Mouse (Mus musculus) erythroblast, adult 5-6 weeks (primary cell): ENCODE results near the gene Cobl. TPM values are rescaled to one million over a fixed set of nuclear protein-coding genes. Genes with fewer than 3 reads are reported as not detected.

ENCODE experiments used
- ATAC-seq: replicated peaks from 2 replicates; pipeline ENCODE4 v1.8.0; 2016; ENCODE audit warnings: moderate number of reproducible peaks, mild to moderate bottlenecking, moderate TSS enrichment, inconsistent platforms; ENCODE audit not compliant: poor library complexity, low FRiP score, severe bottlenecking
- total RNA-seq, 2 experiments: library from RNA; stranded (forward) in 1 of 2; stranded (reverse) in 1 of 2; fragments of 150-400 nt in 1 of 2; fragments of 200-764, 138-1000 nt in 1 of 2; gene quantifications; 2 replicates each; pipeline versions ENCODE4 v1.2.3 to v1.2.4; 2015 to 2017; ENCODE audit warnings: low replicate concordance in 2 of 2

Cobl gene
- not detected in 2 replicates for total RNA-seq (2015; ENCODE audit: low replicate concordance)
- not detected in 2 replicates for total RNA-seq (2017; ENCODE audit: low replicate concordance)

DNA sequence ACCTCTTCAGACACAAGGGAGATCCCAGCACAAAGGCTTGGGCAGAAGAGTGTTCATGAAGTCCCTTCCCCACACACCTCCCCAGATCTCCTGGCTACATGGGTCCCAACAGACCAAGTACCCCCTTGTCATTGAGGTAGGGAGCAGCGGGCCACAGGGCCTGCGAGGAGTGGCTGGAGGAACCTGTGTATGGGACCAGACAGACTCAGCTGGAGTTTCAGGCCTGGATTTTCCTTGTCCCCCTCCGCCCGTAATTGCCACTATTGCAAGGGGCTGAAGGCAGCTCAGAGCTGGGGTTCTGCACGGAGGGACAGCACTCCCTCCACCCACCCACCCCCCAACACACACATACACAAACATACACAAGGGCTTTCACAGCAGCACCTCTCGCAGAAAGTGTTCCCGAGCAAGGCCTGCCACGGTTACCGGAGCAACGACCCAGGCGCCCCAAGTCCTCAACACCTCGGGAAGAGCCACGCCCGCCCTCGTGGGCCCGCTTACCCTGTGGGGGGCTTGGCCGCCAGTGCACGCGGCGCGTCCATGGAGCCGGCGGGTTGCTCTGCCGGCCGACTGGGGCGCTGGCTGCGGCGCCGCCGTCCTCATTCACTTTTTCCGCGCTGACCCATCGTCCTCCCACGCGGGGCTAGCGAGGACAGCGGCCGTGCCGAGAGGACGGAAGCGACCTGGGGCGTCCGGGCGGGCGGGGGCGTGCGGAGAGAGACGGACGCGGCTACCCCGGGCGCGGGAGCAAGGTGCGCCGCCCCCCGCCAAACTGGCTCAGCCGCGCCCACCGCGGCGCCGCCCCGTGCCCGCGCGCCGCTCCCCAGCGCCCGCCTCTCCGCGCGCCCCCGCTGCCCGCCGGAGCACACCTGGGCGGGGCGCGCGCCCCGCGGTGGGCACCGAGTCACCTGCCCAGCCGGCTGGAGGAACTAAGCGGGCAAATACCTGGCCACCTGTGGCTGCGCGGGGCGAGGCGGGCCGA is at the start of gene Cobl:
TSS of gene Cobl (minus strand) at position 780 of the 982 bp plus-strand sequence.
- no peak for ATAC-seq

- ATAC-seq, result no peak
These were observed 49.0 kb upstream of the Cobl start for GRCm38 (mm10) chr11:12513796-12514195.

- ATAC-seq, result no peak
These were observed 41.7 kb upstream of the Cobl start for GRCm38 (mm10) chr11:12506371-12506890.

GRCm38 (mm10) chr11:12503756-12504155 is 39.0 kb upstream of the Cobl start:
- no peak for ATAC-seq

- ATAC-seq, result no peak
These were observed 37.0 kb upstream of the Cobl start for GRCm38 (mm10) chr11:12501721-12502120.

- ATAC-seq, result no peak
These were observed 29.0 kb upstream of the Cobl start for GRCm38 (mm10) chr11:12493791-12494190.

- no peak for ATAC-seq
These were observed 15.2 kb upstream of the Cobl start for GRCm38 (mm10) chr11:12479856-12480403.

DNA sequence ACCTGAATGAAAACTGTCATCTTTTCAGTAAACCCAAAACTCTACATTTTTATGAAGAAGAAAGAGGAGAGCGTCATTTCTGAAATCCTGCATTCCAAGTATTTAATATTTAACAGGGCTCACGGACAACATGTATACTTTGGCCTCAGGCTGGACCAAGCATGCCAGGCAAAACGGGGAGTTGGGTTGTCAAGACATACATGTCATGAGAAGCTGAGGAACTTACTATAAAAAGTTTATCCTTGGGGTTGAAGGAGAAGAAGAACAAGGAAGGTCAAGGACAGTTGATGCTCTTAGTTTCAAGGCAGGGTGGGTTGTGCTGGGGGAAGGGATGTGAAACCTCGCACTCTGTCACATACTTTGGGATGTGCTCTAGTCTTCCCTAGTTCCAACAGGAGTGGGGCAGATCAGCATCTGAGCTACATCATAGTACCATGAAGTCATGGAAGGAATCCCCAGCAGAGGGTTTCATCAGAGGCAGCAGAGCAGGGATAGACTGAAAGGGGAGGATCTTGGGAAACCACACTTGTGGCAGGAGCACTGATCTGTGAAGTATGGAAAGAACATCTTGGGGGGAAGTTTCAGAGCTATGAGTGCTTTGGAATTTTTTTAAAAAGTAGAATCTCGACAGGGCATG is 9.7 kb upstream of the Cobl start:
- no peak for ATAC-seq

DNA sequence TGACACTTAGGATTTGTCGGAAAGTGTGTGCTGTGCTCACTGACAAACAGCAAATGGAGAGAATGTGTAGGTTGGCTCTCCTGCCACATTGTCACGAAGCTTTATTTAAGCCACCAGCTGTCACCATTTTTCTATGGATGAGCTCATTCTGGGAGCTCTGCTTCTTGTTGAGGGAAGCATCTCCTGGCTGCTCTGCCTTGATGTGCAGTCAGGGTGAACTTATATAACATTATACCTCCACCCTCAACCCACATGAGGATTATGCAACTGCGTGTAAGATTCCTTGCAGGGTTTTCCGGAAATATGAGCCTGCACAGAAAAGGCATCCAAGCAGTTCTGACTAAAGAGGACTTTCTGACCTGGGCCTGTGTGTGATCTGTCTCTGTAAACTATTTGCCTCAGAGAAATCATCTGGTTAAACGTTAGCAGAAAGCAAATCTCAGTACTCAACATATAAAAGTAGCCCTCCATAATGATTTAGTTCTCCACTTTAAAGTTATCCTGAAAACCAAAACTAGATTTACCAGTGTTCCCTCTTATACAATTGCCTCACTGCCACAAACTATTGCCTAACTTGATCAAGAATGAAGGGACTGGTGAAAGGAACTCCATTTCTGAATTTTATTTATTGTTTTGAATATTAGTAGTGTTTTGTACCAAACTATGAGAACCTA is 9.0 kb upstream of the Cobl start:
- ATAC-seq, result no peak

- no peak for ATAC-seq
These were observed 4.9 kb upstream of the Cobl start for GRCm38 (mm10) chr11:12469638-12470037.

GRCm38 (mm10) chr11:12468661-12469060 is 3.9 kb upstream of the Cobl start:
- ATAC-seq, result no peak

DNA sequence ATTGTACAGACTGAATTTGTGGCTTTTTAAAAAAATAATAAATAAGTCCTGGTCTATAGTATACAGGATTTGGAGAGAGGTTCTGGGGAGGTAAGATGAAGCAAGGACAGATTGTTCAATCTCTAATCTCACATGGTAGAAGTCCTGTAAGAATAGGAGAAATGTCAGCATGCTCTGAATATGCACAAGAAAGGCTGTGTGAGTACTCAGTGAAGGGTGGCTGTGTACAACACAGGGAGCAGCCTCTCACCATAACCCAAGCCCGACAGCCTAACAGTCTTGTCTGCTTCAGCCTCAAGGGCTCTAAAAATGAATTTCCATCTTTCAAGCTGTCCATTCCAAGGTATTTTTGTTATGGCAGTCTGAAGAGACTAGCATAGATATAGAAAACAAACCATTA is 3.1 kb upstream of the Cobl start:
- ATAC-seq, result no peak

DNA sequence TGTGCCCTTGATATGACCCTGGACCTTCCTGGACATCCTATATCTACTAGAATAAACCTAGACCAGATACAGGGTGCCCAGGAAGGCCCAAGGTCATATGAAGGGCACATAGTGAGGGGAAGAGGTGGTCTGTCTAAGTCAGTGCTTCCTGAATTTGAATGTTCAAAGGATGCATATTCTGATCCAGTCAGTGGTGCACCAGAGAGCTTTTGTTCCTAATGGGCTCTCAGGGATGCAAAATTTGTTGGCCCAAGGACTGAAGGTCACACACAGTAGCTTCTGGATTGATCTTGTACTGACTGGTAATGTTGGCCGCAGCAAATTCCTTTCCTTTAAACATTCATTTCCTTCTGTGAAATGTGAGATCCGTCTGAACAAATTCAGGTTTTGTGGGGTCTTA is 2.5 kb upstream of the Cobl start:
- ATAC-seq, result no peak

DNA sequence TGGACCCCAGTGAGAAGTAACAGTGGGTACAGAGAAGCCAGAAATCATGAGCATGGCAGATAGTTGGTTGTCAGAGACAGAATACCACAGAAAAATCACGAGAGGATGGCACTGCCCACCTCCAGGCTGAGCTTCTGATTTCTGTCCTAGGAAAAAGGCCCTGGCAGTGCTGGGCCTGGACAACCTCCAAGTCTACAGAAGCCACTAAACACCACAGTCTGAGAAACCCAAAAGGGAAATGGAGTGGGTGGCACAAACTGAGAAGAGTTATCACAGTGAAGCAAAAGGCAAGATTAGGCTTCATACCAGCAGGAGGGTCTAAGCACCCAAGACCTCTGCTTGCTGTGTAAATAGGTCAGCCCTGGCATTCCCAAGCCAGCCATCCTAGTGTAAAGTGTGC is 1.8 kb upstream of the Cobl start:
- ATAC-seq, result no peak

- ATAC-seq, result no peak
These were observed 469 bp upstream of the Cobl start for GRCm38 (mm10) chr11:12465229-12465628.

DNA sequence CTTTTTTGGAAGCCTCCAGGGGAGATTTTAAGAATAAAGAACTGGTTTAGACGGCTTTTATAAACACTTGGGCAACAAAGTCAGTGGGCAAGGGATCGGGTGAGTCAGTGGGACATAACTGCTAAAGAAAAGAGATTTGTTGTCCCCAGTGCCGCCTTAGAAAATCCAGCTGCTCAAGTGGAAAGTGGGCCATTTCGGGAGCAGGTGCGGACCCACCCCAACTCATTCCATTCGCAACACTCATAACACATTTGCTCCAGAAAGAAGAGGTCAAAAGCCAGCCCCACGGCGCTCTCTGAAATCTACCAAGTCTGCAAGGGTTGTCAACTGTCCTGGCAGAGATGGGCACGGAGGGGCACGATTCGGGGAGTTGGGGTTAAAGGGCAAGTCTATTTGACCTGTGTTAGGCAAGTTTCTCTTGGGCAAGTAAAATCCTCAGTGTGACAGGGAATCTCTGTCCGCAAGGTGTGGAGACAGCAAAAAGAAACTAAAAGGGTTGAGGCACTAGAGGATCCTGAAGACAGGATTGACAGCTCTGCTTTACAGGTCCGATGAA is 1.1 kb downstream of the Cobl start:
- no peak for ATAC-seq

DNA sequence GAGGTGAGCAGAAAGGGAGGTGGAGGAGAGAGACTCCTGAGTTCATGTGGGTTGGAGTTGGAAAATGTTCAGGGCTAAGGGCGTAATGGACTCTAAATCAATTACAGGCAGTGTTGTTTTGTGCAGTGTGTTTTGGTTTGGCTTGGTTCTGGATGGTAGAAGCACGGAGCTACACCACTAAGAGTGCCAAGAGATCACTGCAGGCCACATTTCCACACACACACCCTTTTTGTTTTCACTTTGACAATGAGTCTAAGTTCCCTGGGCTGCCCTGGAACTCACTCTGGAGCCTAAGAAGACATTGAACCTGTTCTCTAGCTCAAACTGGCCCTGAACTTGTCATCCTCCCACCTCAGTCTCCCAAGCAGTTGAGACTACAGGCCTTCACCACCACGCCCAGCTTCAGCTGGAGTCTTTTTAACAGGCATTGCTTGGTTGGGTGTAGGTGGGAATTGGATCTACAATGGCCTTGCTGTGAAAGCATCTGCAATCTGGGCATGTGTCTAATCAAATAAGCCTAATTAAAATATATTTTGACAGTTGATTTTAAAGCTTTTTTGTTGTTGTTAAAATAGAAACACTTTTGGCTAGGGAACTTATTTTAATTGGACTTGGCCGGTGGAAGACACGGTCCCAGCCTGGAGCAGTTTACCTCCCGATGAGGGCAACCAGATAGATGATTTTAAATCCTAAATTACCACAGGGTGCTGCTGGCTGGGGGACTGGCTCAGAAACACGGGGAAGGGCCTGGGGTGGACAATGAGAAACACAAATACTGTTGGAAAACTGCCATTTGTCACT is 4.8 kb downstream of the Cobl start:
- ATAC-seq, result no peak

GRCm38 (mm10) chr11:12458814-12459213 is 5.9 kb downstream of the Cobl start:
- ATAC-seq, result no peak

DNA sequence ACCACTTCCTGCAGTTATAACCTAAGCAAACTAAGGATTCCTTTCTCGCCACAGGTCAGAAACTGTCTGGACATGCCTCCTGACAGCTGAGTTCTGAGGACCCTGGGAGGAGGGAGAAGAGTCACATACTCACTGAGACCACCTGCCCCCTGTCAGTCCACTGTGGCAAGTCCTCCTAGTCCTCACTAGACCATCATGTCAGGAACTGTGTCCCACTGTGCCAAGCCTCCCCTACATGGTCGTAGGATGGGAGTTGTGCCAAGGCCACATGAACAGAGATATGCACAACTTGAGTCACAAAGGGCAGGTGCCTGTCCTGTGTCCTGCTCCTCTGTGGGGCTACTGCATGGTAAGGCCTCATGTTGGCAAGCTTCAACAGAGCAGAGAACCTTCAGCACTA is 6.4 kb downstream of the Cobl start:
- ATAC-seq, result no peak
